Mouse (Mus musculus) spleen, postnatal 4 days (tissue): ENCODE measurements around the gene Scn4b.

Experiments used
- DNase-seq, 2 experiments: peaks; one replicate each; pipeline ENCODE4 v3.0.0; 2022; ENCODE audit warnings: low spot score in 2 of 2

The Scn4b gene

GRCm38 (mm10) chr9:45188570-45189563 lies 50.7 kb downstream of the Scn4b start:
- DNase-seq: no peak

- DNase-seq: no peak
Measured at GRCm38 (mm10) chr9:45189661-45190174, 51.5 kb downstream of the Scn4b start.

- DNase-seq: no peak
Measured at GRCm38 (mm10) chr9:45195468-45195867, 57.3 kb downstream of the Scn4b start.

DNA sequence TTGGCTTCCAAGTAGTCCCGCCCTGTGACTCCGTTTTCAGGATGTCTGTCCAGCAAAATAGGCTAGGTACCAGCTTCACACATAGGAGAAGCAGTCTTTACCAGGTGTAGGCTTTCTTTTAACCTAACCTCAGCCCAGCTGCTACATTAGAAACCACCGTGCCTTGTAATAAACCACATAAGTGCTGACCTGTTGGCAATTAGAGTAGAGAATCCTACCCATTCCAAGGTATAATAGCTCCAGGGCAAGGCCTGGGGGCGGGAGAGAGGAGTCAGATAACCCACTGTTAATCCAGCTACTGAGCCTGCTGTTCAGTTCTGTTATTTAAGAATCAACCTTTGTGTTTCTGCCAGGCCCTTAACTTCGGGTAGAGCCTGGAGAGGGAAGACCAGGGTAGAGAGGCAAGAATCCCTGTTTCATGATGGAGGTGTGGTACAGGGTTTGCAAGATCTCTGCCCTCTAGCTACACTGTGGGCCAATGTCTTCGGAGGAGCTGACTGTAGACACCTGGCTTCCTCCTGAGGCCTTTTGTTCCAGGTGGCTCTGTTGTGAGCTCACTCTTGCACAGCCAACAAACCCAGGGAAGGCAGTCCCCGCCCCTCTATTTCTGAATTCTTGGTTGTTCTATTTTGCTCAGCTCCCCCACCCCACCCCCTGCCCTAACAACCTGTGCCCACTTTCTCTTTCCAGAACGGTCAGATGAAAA lies 58.1 kb downstream of the Scn4b start:
- DNase-seq: no peak

GRCm38 (mm10) chr9:45197549-45197948 lies 59.4 kb downstream of the Scn4b start:
- no peak for DNase-seq

GRCm38 (mm10) chr9:45201319-45201947 lies 63.2 kb downstream of the Scn4b start:
- DNase-seq: no peak

- no peak for DNase-seq
Measured at GRCm38 (mm10) chr9:45202021-45202798, 64.0 kb downstream of the Scn4b start.
